Mouse (Mus musculus) bone marrow, adult 2 months (tissue): Measurements from ENCODE around the gene Casq2. TPM values are rescaled to one million over a fixed set of nuclear protein-coding genes. Genes with fewer than 3 reads are reported as not detected.

ENCODE experiments used
- H3K27ac ChIP-seq: fragments of 200-500 bp; 2 replicates; pipeline ENCODE4 v1.5.1; 2012; ENCODE audit warnings: low read depth, mild to moderate bottlenecking, control low read depth, inconsistent platforms, low read length; ENCODE audit not compliant: control insufficient read depth, poor library complexity, insufficient read depth
- H3K4me1 ChIP-seq: fragments of 200-500 bp; 2 replicates; pipeline ENCODE4 v1.6.1; 2011; ENCODE audit warnings: low read length; ENCODE audit not compliant: control insufficient read depth, insufficient read depth
- H3K4me3 ChIP-seq: fragments of 200-500 bp; replicated peaks from 2 replicates; pipeline ENCODE3; 2011; ENCODE audit warnings: mild to moderate bottlenecking, low read depth, low read length, control low read depth; ENCODE audit not compliant: control insufficient read depth
- CTCF ChIP-seq: fragments of 200-500 bp; IDR thresholded peaks from 2 replicates; pipeline ENCODE4 v1.5.1; 2011; ENCODE audit warnings: low read length, control low read depth; ENCODE audit not compliant: control insufficient read depth, insufficient read depth
- POLR2A ChIP-seq: fragments of 200-500 bp; IDR thresholded peaks from 2 replicates; pipeline ENCODE4 v1.6.1; 2011; ENCODE audit warnings: low read depth, mild to moderate bottlenecking, control low read depth, low read length, borderline replicate concordance; ENCODE audit not compliant: control insufficient read depth
- WGBS: fragments of 180-500 bp; shearing (Covaris S2); methylation state at CpG from one replicate; pipeline ENCODE4 v1.1.7; 2018; 5-methylcytosine and 5-hydroxymethylcytosine counted together
- polyA plus RNA-seq: library from polyadenylated mRNA; stranded (reverse); fragments of >200 nt; gene quantifications from 2 replicates; pipeline ENCODE4 v1.2.4, GENCODE M21; 2011; ENCODE audit warnings: low replicate concordance; ENCODE audit not compliant: missing spikeins, insufficient read depth, insufficient read length

Gene Casq2
- polyA plus RNA-seq, 1 experiment: not detected

- H3K4me1 ChIP-seq: peaks cover 2% of the 10 kb centered on the region; the same call in 1 of the 2 replicates
- WGBS: 71% methylated on average over 3 of the region's 3 CpGs
- no peak overlapping the region for H3K4me3 ChIP-seq
- TF ChIP-seq POLR2A (no peak), CTCF (no peak)
- H3K27ac ChIP-seq: no peak overlapping the region
These were observed 57.3 kb downstream of the Casq2 start for GRCm38 (mm10) chr3:102143536-102143935.

GRCm38 (mm10) chr3:102144401-102144800 is 58.2 kb downstream of the Casq2 start:
- no peak overlapping the region for H3K27ac ChIP-seq
- TF ChIP-seq POLR2A (no peak), CTCF (no peak)
- H3K4me3 ChIP-seq: no peak overlapping the region
- 82% methylated on average over 4 of the region's 4 CpGs for WGBS
- H3K4me1 ChIP-seq: peaks cover 2% of the 10 kb centered on the region; the same call in 1 of the 2 replicates

DNA sequence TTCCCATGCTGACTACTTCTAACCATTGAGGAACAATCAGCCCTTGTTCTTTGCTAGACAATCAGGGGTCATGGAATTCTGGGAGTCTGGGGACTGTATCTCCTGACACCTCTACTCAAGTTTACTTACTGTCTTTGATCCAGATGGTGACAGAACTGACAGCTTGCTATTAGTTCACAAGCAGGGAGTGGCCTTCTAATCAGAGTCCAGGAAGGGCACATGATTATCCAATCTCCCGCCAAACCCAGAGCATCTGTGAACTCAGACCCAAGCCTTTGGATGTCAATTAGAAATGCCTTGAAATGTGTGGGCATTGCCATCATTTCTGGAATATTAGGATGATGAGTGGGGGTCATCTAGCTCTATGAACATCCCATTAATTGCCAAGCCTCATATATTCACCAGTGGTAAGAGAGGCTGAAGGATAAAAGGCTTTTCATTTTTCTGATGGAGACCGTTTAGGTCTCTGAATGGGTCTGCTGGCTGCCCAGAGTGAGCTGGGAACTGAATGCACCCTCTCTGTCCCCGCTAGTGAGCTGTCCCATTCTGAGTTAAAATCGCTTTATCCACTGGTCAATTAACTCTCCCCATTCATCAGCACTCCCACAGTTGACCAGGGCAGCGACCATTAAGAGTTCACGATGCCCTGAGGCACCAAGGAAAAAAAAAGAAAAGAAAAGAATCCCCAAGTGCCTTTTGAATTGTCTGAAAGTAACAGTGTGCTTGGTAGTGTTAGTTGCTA is 59.6 kb downstream of the Casq2 start:
- Histone ChIP-seq H3K4me1 (peaks cover 2% of the 10 kb centered on the region; the same call in 1 of the 2 replicates), H3K27ac (no peak overlapping the region), H3K4me3 (no peak overlapping the region)
- TF ChIP-seq POLR2A (no peak), CTCF (no peak)
- WGBS: 74% methylated on average over 6 of the region's 6 CpGs

GRCm38 (mm10) chr3:102146428-102146827 is 60.2 kb downstream of the Casq2 start:
- WGBS: 87% methylated on average over 6 of the region's 6 CpGs
- peaks cover 2% of the 10 kb centered on the region; the same call in 1 of the 2 replicates for H3K4me1 ChIP-seq
- TF ChIP-seq POLR2A: no peak
- TF ChIP-seq CTCF: no peak
- no peak overlapping the region for H3K4me3 ChIP-seq
- no peak overlapping the region; the same call in 1 of the 2 replicates for H3K27ac ChIP-seq

GRCm38 (mm10) chr3:102147189-102147588 is 61.0 kb downstream of the Casq2 start:
- H3K4me1 ChIP-seq: peaks cover 2% of the 10 kb centered on the region; the same call in 1 of the 2 replicates

GRCm38 (mm10) chr3:102149941-102150340 is 63.7 kb downstream of the Casq2 start:
- TF ChIP-seq CTCF (no peak), POLR2A (no peak)
- Histone ChIP-seq H3K4me3 (no peak overlapping the region), H3K27ac (no peak overlapping the region), H3K4me1 (no peaks in the 10 kb centered on the region)
- WGBS: 76% methylated on average over 7 of the region's 7 CpGs

More at GRCm38 (mm10) chr3:102147189-102147588, 61.0 kb downstream of the Casq2 start:
- Histone ChIP-seq H3K27ac (no peak overlapping the region), H3K4me3 (no peak overlapping the region)
- TF ChIP-seq CTCF (no peak), POLR2A (no peak)
- WGBS: 82% methylated on average over 4 of the region's 4 CpGs

GRCm38 (mm10) chr3:102151850-102152249 is 65.6 kb downstream of the Casq2 start:
- no peak overlapping the region for H3K27ac ChIP-seq
- TF ChIP-seq CTCF (no peak), POLR2A (no peak)
- no peaks in the 10 kb centered on the region for H3K4me1 ChIP-seq
- WGBS: 78% methylated on average over 4 of the region's 4 CpGs
- no peak overlapping the region for H3K4me3 ChIP-seq

- no peak for TF ChIP-seq CTCF
- TF ChIP-seq POLR2A: no peak
- no peak overlapping the region for H3K27ac ChIP-seq
- H3K4me1 ChIP-seq: no peaks in the 10 kb centered on the region
- 74% methylated on average over 4 of the region's 4 CpGs for WGBS
- H3K4me3 ChIP-seq: no peak overlapping the region
These were observed 66.3 kb downstream of the Casq2 start for GRCm38 (mm10) chr3:102152471-102152870.
